Mouse (Mus musculus): Measurements from ENCODE around the gene Fam102a.

The Fam102a gene

DNA sequence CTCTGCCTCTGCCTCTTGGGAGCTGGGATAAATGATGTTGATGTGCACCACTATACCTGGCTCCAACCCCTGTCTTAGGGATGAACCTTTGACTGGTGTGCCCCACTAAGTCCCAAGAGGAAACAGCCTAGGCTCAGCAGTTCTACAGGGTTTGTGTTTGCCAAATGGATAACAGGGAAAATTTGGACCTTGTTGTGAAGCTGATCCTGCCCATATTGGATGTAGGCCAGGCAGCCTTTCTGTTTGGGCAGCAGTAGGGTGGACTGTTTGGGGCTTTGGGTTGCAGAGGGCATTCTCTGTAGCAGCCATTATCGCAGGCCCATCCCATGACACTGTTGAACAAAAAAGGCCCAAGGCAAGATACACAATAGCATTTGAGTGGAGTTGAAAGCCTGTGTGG lies 11.8 kb downstream of the Fam102a start:
- DNase-seq (ENCODE audit: low spot score in 2 of 2), result no peak

DNA sequence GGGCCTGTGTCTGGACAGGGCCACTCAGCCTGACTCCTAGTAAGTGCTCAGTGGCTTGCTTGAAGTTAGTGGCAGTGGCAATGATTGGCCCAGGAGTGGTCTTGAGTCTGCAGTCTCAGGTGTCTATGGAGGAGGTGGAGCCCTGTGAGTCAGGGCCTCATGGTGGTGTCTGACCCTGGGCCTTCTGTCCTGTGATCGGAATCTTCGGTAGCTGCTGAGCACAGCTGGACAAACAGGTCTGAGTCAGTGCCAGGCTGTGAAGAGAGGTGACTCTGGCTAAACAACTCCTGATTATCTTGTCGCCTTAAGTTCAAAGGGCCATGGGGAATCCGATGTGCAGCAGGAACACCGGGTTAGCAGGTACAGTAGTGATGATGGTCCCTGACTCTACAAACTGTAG lies 12.2 kb downstream of the Fam102a start:
- no peak for DNase-seq (ENCODE audit: low spot score in 2 of 2)

DNA sequence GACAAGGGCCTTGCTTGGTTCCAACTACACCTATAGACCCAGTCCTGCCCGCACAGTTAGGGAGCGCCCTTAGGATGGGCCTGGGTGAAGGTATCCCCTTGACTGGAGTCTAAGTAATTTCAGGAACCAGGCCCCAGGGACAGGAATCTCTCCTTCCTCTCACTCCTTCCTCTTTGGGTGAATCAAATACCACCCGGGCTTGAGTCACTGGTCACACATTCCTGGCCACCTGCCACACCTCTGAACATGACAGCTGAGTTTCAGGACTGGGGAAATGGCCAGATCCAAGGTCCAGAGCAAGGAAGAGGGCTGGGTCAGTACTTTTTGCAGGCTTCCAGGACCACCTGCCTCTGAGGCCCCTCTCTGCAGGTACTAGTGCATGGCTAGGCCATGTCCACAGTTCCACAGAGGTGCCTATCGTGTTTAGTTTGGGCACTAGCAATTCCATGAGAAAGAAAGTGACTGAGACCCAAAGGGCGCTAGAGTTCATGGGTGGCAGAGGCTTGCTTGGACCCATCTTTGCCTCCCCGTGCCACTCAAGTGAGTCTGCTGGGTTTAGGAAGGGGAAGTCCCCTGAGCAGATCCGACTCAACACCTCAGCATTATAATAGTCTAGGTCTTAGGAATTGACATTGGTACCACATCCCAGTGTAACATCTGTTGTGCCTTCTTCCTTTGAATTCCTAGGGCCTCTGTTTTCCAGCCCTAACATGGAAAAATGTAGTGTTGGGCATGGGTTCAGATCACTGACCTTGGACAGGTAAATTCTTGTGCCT lies 13.0 kb downstream of the Fam102a start:
- no peak for DNase-seq (ENCODE audit: low spot score in 2 of 2)

- DNase-seq (ENCODE audit: low spot score in 2 of 2), result no peak
Measured at GRCm38 (mm10) chr2:32549171-32549570, 14.0 kb downstream of the Fam102a start.

GRCm38 (mm10) chr2:32549764-32550163 lies 14.6 kb downstream of the Fam102a start:
- DNase-seq (ENCODE audit: low spot score in 2 of 2), result no peak

- no peak for DNase-seq (ENCODE audit: low spot score in 2 of 2)
Measured at GRCm38 (mm10) chr2:32551236-32551635, 16.1 kb downstream of the Fam102a start.

GRCm38 (mm10) chr2:32553592-32554148 lies 18.5 kb downstream of the Fam102a start:
- DNase-seq (ENCODE audit: low spot score in 2 of 2), result no peak

- no peak for DNase-seq (ENCODE audit: low spot score in 2 of 2)
Measured at GRCm38 (mm10) chr2:32555484-32555883, 20.4 kb downstream of the Fam102a start.

- no peak for DNase-seq (ENCODE audit: low spot score in 2 of 2)
Measured at GRCm38 (mm10) chr2:32556019-32556418, 20.9 kb downstream of the Fam102a start.

DNA sequence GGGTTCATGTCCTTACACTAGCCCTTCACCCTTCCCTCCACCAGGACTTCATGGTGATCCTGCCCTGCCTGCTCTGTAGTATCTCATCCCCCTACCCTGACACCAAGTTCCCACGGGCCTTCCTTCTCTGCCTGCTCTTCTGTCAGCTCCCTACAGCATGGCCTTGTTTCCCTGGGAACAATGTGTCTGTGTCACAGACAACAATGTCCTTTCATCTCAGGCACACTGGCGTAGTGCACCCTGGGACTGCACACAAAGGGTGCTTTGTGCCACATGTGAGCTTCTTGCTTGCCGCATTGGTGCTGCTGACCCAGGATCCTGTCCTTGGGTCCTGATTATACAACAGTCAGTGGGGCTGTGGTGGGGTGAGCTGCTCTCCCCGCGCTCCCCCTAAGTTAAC lies 24.4 kb downstream of the Fam102a start:
- no peak for DNase-seq (ENCODE audit: low spot score in 2 of 2)

DNA sequence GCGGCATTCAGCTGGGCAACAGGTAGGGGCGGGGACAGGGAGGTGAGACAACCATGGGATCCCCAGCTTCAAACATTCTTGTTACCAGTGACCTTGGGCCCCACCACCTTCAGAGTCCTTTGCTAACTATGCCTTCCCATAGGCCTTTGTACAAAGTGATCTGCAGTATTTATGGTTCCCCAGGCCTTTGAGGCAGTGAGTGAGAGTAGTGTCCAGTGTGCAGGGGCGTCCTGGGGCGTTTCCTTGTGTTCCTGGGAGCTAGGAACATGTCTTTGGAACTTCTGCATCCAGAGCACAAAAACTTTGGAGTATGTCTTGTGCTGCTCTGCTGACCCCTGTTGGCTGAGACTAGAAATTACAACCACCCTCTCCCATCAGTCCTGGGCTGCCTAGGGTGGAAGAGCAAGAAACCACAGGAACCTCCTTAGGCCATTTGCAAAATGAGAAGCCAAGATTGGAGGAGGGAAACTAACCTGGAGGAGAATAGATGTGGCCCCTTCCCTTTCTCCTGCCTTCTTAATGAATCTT lies 31.5 kb downstream of the Fam102a start:
- peak; percentile 62 to 79 for DNase-seq (ENCODE audit: low spot score in 2 of 2)

DNA sequence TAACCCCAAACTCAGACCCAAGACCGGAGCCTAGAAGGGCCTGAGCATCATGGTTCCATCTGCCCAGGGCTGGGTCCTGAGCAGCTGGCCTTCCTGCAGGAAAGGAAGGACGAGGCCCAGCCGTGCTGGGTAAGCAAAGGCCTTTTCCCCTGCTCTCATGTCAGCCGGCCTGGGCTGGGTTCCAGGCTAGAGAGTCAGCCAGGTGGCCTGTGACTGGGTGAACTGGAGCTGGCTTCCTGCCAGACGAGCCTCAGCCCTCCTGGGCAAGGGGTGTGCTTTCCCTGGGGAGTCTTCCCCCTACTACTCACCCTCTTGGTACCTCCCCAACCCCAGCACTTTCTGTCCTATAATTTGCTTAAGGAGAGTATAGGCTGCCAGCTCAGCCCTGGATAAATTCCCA lies 33.0 kb downstream of the Fam102a start:
- DNase-seq (ENCODE audit: low spot score in 2 of 2), result no peak

DNA sequence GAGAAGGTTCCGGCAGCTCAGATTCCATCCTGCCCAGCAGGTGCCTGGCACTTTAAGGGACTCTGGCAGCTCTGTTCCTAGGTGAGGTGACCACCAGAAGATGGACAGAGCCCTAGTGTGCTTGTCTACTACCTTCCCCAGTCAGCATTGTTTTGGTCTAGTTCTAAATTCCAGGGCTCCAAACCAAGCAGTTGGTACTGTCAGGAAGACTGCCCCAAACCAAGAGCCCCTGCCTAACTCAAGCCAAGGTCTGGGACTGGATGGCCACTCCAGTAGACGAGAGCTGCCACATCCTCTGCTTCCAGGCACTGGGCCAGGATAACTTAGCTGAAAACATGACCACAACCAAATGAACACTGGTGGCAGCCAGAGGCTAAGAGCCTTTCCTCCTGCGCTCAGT lies 33.8 kb downstream of the Fam102a start:
- no peak for DNase-seq (ENCODE audit: low spot score in 2 of 2)

DNA sequence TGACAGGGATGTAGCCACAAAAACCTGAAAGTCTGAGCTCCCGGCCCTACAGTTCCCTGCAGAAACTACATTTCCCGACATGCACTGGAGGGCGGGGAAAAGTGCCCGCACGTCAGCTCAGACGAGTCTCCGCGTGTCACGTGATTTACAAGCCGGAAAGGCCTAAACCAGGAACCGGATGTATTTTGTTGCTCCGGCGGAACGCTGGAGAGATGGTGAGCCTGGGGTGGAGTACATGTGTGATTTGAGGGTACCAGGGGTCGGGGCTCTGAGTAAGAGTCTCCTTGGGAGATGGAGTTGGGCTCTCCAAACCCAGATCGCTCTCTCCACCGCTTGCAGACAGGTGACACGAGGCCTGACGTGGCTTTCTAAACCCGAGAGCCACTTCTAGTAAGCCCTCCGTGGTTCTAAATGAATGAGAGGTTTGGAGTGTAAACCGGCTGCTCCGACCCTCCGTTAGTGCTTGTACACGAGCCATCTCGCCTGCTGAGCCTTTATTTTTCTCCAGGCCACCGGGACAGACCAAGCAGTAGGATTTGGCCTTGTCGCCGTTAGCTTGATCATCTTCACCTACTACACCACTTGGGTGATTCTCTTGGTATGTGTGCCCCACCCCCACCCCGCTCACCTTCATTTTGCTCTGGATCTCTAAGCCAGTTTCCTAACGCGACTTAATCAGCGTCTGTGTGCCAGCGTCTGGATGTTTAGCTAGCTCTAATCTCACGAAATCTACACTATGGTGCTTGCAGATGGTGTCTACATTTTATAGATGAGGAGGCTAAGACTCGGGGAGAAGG lies 35.8 kb downstream of the Fam102a start, which contains the start of gene Dpm2:
TSS of gene Dpm2 (plus strand) at position 161 of the 797 bp plus-strand sequence.
- peak; percentile 86 to 91 for DNase-seq (ENCODE audit: low spot score in 2 of 2)

- DNase-seq (ENCODE audit: low spot score in 2 of 2), result no peak
Measured at GRCm38 (mm10) chr2:32572196-32572595, 37.1 kb downstream of the Fam102a start.

GRCm38 (mm10) chr2:32574497-32574896 lies 39.4 kb downstream of the Fam102a start, which contains the start of gene Pip5kl1:
Pip5kl1 (plus strand) TSS chr2:32574797.
- no peak for DNase-seq (ENCODE audit: low spot score in 2 of 2)

- DNase-seq (ENCODE audit: low spot score in 2 of 2), result peak; percentile 63 to 82
Measured at GRCm38 (mm10) chr2:32574901-32575585, 39.9 kb downstream of the Fam102a start.

DNA sequence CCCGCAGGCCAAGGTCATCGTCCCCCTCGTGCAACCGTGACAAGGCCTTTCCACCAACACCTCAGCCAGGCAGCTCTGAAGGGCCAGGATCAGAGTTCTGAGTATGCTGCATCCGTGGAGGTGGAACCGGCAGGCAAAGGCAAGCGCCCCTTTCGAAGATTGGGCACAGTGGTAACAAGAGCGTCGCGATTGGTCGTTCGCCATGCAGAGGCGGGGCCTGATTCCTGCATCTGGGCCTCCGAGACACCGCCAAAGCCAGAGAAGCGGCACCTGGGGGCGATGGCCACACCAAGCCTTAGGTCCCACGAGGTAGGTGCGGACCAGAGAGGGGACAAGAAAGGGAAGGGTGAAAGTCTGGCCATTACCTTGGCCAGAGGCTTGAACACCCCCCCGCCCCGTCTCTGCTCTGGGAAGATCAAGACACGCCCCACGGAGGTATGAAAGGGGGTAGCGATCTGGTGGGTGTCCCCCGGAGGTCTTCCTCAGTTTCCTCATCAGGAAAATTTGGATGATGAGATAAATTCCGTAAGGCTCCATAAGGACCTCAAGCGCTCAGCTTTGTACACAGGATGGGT lies 40.5 kb downstream of the Fam102a start, which contains the start of gene 9430097D07Rik:
TSS of gene 9430097D07Rik (minus strand) at position 99 of the 575 bp plus-strand sequence.
- DNase-seq (ENCODE audit: low spot score in 2 of 2), result peak; percentile 54 to 75

DNA sequence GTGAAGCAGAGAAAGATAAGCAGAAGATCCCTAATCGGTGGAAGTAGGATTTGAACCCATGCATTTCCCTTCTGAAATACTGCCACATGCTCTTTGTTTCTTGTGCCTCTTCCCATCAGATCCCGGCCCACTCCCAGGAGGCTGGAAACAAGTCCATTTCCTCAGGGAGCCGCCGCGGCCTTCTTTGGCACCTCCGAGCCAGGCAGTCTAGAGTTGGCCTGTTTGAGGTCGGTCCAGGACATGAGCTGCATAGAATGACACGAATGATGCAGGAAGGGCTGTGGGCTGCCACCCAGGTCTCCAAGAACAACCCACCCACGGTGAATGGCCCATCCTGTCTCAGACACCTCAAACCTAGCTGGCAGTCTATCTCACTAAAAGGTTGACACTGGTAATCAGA lies 41.4 kb downstream of the Fam102a start:
- DNase-seq (ENCODE audit: low spot score in 2 of 2), result no peak

GRCm38 (mm10) chr2:32578146-32579046 lies 43.3 kb downstream of the Fam102a start:
- no peak for DNase-seq (ENCODE audit: low spot score in 2 of 2)
